Mouse (Mus musculus) neural tube, embryonic 12.5 days (tissue): ENCODE data around the gene Dync1li1. TPM values are rescaled to one million over a fixed set of nuclear protein-coding genes. Genes with fewer than 3 reads are reported as not detected.
A peak's percentile ranks its signal among the peaks of the same experiment; 100 is the strongest.

ENCODE experiments used
- ATAC-seq: fragments of 200-750 bp; cut with Nextera tagmentation; 2 replicates; pipeline ENCODE4 v1.8.0; 2017; ENCODE audit warnings: low read depth, mild to moderate bottlenecking, moderate TSS enrichment, moderate library complexity; ENCODE audit not compliant: low FRiP score
- H3K27ac ChIP-seq: fragments of 300-500 bp; sonication (generic); 2 replicates; pipeline ENCODE4 v1.5.1; 2016
- H3K27me3 ChIP-seq: fragments of 300-500 bp; sonication (generic); replicated peaks from 2 replicates; pipeline ENCODE4 v1.6.1; 2016; ENCODE audit warnings: mild to moderate bottlenecking
- H3K36me3 ChIP-seq: fragments of 300-500 bp; sonication (generic); 2 replicates; pipeline ENCODE4 v1.6.1; 2016; ENCODE audit warnings: mild to moderate bottlenecking
- H3K4me1 ChIP-seq: fragments of 300-500 bp; sonication (generic); 2 replicates; pipeline ENCODE4 v1.6.1; 2016
- H3K4me2 ChIP-seq: fragments of 300-500 bp; sonication (generic); replicated peaks from 2 replicates; pipeline ENCODE4 v1.6.1; 2016; ENCODE audit warnings: mild to moderate bottlenecking
- H3K4me3 ChIP-seq: fragments of 300-500 bp; sonication (generic); 2 replicates; pipeline ENCODE4 v1.5.1; 2016
- H3K9ac ChIP-seq: fragments of 300-500 bp; sonication (generic); 2 replicates; pipeline ENCODE4 v1.6.1; 2016; ENCODE audit warnings: mild to moderate bottlenecking
- H3K9me3 ChIP-seq: fragments of 300-500 bp; sonication (generic); 2 replicates; pipeline ENCODE4 v1.6.1; 2016; ENCODE audit warnings: mild to moderate bottlenecking
- WGBS: fragments of 180-500 bp; shearing (Covaris S2); methylation state at CpG from one replicate; pipeline ENCODE4 v1.1.7; 2016; 5-methylcytosine and 5-hydroxymethylcytosine counted together
- polyA plus RNA-seq: library from polyadenylated mRNA; unstranded; fragments of >200 nt; fragmentation: Nextera tagmentation; extraction: Ambion mirVana; gene quantifications from 2 replicates; pipeline ENCODE4 v1.2.1, GENCODE M21; 2016

Gene Dync1li1
- polyA plus RNA-seq, 1 experiment from 2014 or later: 147 TPM

DNA sequence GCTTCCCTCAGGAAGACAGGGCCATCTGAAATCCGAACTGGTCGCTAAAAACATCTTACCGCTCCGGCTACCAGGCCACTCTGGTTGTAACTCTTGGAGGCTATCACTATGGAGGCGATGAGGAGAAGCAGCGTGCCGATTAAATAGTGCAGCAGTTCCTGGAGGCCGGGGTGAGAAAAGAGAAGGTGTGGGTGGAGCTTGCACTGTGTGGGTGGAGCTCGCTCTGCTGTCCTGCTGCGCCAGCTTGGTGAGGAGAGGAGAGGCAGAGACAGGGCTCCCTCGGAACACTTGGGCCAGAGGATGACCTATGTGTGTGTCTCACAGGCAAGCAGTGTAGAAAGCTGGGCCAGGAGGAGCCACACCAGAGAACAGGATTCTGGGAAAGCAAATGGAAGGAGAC is 73.3 kb downstream of the Dync1li1 start:
- H3K9ac ChIP-seq: no peak overlapping the region
- ATAC-seq: no peak
- peaks cover 10% of the 10 kb centered on the region; the same call in 1 of the 2 replicates for H3K36me3 ChIP-seq
- H3K4me2 ChIP-seq: no peak overlapping the region
- WGBS: 78% methylated on average over 11 of the region's 11 CpGs
- H3K4me1 ChIP-seq: peaks cover 2% of the 10 kb centered on the region; the same call in 1 of the 2 replicates
- H3K4me3 ChIP-seq: no peak overlapping the region
- no peaks in the 10 kb centered on the region for H3K9me3 ChIP-seq
- H3K27me3 ChIP-seq: no peaks in the 10 kb centered on the region
- H3K27ac ChIP-seq: no peak overlapping the region

DNA sequence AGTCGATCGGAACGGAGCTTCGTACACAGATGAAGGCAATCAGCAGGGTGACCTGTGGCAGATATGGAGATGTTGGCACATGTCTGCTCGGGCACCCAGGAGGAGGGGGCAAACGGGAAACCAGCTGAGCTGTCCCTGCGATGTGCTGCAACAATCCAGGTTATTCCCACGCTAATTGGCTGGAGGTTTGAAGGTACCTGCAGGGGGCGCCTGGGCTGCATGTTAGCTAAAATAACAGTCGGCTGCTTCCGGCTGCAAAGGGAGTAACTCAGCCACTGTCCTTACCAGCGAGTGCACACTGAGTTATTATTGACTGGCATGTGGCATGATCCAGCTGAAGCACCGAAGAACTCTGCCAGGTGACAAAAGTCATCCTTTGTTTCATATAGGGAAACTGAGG is 74.8 kb downstream of the Dync1li1 start:
- 68% methylated on average over 13 of the region's 13 CpGs for WGBS
- Histone ChIP-seq H3K4me3 (no peak overlapping the region), H3K4me2 (no peak overlapping the region), H3K9me3 (no peaks in the 10 kb centered on the region), H3K9ac (no peak overlapping the region), H3K27me3 (no peaks in the 10 kb centered on the region), H3K27ac (no peak overlapping the region), H3K36me3 (peaks cover 10% of the 10 kb centered on the region; the same call in 1 of the 2 replicates), H3K4me1 (peaks cover 14% of the 10 kb centered on the region)
- ATAC-seq: no peak

DNA sequence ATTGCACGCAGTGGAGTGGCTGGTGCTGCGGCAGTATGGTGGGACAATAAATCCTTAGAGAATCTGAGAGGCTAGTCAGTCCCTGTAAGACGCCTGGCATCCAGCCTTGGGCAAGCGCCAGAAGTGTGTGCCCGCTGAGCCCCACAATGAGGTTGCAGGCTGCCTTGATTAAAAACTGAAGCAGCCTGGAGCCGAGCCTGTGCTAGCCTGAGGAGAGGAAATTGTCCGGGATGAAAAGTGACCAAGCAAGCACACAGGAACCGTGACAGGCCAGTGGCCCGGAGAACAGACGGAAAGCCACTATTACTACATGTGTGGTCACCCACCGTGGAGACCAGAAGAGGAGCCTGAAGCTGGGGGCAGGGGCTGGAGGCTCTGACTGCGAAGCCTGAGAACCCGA is 78.4 kb downstream of the Dync1li1 start:
- no peak overlapping the region for H3K27ac ChIP-seq
- peaks cover 3% of the 10 kb centered on the region; the same call in 1 of the 2 replicates for H3K36me3 ChIP-seq
- no peak overlapping the region for H3K9ac ChIP-seq
- ATAC-seq: peak; percentile 74; the same call in 1 of the 2 replicates
- no peaks in the 10 kb centered on the region for H3K27me3 ChIP-seq
- H3K4me3 ChIP-seq: no peak overlapping the region
- H3K9me3 ChIP-seq: no peaks in the 10 kb centered on the region
- H3K4me2 ChIP-seq: no peak overlapping the region
- peaks cover 14% of the 10 kb centered on the region for H3K4me1 ChIP-seq
- WGBS: 56% methylated on average over 13 of the region's 13 CpGs

DNA sequence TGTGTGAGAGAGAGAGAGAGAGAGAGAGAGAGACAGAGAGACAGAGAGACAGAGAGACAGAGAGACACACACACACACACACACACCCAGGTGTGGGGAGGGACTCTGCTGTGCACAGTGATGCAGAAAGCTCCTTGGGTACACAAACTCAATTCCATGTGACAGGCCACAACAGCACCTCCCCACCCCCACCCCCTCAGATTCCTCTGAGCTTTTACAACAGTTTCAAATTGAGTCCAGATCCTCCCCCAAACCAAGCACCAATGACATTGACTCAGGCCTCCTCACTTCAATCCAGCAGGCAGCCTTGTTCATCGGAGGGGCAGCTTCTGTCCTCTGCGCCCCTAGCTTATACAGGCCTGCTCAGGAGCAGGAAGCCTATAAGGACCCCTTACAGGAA is 78.9 kb downstream of the Dync1li1 start:
- H3K9ac ChIP-seq: no peak overlapping the region
- ATAC-seq: no peak
- H3K4me1 ChIP-seq: peaks cover 14% of the 10 kb centered on the region
- H3K9me3 ChIP-seq: no peaks in the 10 kb centered on the region
- H3K27ac ChIP-seq: no peak overlapping the region
- H3K4me2 ChIP-seq: no peak overlapping the region
- 69% methylated on average over 2 of the region's 2 CpGs for WGBS
- H3K36me3 ChIP-seq: peaks cover 8% of the 10 kb centered on the region
- H3K4me3 ChIP-seq: no peak overlapping the region
- no peaks in the 10 kb centered on the region for H3K27me3 ChIP-seq

DNA sequence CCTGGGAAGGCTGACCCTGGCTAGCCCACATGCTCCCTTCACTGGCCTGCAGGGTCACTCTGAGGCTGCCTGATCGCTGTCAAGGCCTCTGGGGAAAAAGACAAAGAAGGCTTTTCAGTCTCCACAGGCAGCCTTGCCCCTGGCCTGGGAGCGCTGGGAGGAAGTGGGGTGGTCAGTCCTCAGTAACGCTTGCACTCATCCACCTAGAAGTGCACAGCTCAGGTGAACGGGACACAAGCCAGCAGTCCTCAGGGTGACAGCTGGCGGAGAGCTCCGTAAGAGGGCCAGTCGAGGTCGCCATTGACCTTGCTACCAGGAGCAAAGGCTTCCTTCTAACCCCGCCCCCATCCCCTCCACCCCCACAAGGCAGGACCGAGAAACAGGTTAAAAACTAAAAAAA is 79.5 kb downstream of the Dync1li1 start:
- Histone ChIP-seq H3K36me3 (peaks cover 10% of the 10 kb centered on the region), H3K9ac (no peak overlapping the region), H3K4me1 (peaks cover 14% of the 10 kb centered on the region), H3K4me2 (no peak overlapping the region), H3K9me3 (no peaks in the 10 kb centered on the region), H3K27ac (no peak overlapping the region), H3K27me3 (no peaks in the 10 kb centered on the region), H3K4me3 (no peak overlapping the region)
- no peak for ATAC-seq
- 60% methylated on average over 10 of the region's 10 CpGs for WGBS

DNA sequence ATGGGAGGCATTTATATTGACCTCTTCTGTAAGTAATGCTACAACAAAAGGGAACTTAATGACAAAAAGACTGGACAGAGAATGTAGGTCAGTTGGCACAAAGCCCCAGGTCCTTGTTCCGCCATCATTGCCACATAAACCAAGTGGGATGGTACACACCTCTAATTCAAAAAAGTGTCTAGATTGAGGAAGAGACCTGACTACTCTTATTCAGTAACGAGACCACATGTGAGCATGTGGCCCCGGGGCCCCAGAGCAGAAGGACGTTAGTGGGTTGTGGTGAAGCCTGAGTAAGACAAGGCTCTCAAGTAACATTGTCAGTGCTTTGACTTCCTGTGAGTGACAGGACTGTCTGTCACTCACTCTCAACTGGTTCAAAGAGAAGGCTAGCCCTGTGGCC is 81.6 kb downstream of the Dync1li1 start:
- Histone ChIP-seq H3K4me1 (peaks cover 20% of the 10 kb centered on the region), H3K9me3 (no peaks in the 10 kb centered on the region), H3K4me3 (no peak overlapping the region), H3K27ac (no peak overlapping the region), H3K27me3 (no peaks in the 10 kb centered on the region), H3K36me3 (peaks cover 10% of the 10 kb centered on the region), H3K9ac (no peak overlapping the region), H3K4me2 (no peak overlapping the region)
- 91% methylated on average over 4 of the region's 4 CpGs for WGBS
- ATAC-seq: no peak

DNA sequence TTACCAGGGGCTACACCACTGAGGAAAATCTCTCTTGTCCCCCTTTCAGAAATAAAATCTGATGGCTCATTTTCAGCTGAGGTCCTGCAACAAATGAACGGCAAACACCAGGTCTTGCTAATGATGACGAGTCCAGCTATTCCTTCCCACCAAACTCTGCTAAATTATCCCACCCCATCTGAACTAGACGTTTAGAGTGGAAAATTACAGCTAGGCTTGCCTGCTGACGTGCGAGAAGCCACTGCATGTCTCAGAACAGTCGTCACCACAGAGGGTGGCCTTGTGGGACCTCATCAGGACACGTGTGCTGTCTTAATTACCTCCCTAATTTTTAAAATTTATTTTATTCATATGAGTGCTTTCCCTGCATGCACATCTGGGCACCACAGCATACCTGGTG is 83.0 kb downstream of the Dync1li1 start:
- Histone ChIP-seq H3K4me2 (no peak overlapping the region), H3K36me3 (peaks cover 10% of the 10 kb centered on the region), H3K9me3 (no peaks in the 10 kb centered on the region), H3K27ac (no peak overlapping the region), H3K4me1 (peaks cover 24% of the 10 kb centered on the region), H3K9ac (no peak overlapping the region), H3K27me3 (no peaks in the 10 kb centered on the region), H3K4me3 (no peak overlapping the region)
- no peak for ATAC-seq
- WGBS: 92% methylated on average over 7 of the region's 7 CpGs

Other genes starting within 250 kb of the Dync1li1 start
- gene Ccr4, start 183.9 kb upstream of the Dync1li1 start, polyA plus RNA-seq: not detected in 2 replicates
- 0.28 and 0.29 TPM in 2 replicates for gene C130032M10Rik, start 173.1 kb upstream of the Dync1li1 start, polyA plus RNA-seq
- 0.98 and 1.4 TPM in 2 replicates for gene Trim71, start 124.4 kb upstream of the Dync1li1 start, polyA plus RNA-seq
- gene Cnot10, start 48.6 kb upstream of the Dync1li1 start, polyA plus RNA-seq: 63.8 and 64.3 TPM in 2 replicates
- 22.3 and 24.6 TPM in 2 replicates for gene Cmtm6, start 42.3 kb downstream of the Dync1li1 start, polyA plus RNA-seq
- 37.0 and 44.8 TPM in 2 replicates for gene Cmtm7, start 93.1 kb downstream of the Dync1li1 start, polyA plus RNA-seq
- 17.7 and 21.3 TPM in 2 replicates for gene Cmtm8, start 155.4 kb downstream of the Dync1li1 start, polyA plus RNA-seq
- gene Gpd1l, start 245.2 kb downstream of the Dync1li1 start, polyA plus RNA-seq: 18.5 and 18.8 TPM in 2 replicates